Comparison of ENCODE assay signal across 27 mouse cellular contexts in the genomic region with DNA sequence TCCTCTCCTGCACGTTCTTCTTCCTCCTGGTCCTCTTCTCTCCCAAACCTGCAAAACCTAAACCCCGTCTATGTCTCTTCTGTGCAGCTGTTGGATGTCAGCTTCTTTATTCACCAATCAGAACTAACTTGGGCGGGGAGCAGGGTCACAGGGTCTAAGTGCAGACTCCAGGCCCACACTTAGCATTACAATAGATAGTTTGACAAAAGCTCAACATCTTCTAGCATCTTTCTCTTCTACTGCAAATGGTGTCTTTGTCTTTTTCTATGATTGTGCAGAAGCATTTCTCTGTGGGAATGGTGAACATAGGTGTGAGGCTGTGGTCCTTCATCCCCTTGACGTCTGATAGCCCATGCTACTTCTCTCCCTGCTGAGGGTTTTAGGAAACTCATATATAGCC.
"Had no signal": no experiment of that assay in that cellular context is flagged by ENCODE, and none has a peak within 500 bp of the region (broad histone marks: within the 10 kb centered on the region; RNA-seq: fewer than 3 reads in every experiment).

No protein-coding gene starts in this region.

- H3K9me3 ChIP-seq: heart, embryonic 10.5 days; heart, embryonic 12.5 days; hindbrain, embryonic 12.5 days; intestine, embryonic 15.5 days; kidney, embryonic 15.5 days; limb, embryonic 13.5 days; limb, embryonic 15.5 days; liver, embryonic 12.5 days had no signal

- DNase-seq: gastrocnemius, adult 2 months; gastrocnemius, postnatal 10 days; gastrocnemius, postnatal 25 days; heart, adult 18-20 months; heart, postnatal 10 days; heart, postnatal 4 days; kidney, adult 2 months; kidney, adult 9 months; kidney, postnatal 14 days; kidney, postnatal 36 days; layer of hippocampus, adult 9-11 months; layer of hippocampus, postnatal 36 days; left cerebral cortex, postnatal 4 days had no signal

- H3K27me3 ChIP-seq: heart, embryonic 12.5 days; hindbrain, embryonic 12.5 days; intestine, embryonic 15.5 days; kidney, embryonic 15.5 days; limb, embryonic 13.5 days; limb, embryonic 15.5 days; liver, embryonic 12.5 days had no signal

- H3K9ac ChIP-seq: heart, embryonic 12.5 days; hindbrain, embryonic 12.5 days; hindbrain, embryonic 14.5 days; intestine, embryonic 15.5 days; kidney, embryonic 15.5 days; limb, embryonic 13.5 days; limb, embryonic 15.5 days; liver, embryonic 12.5 days; liver, embryonic 14.5 days had no signal

- ATAC-seq: hindbrain, embryonic 16.5 days; inflammation-experienced regulatory T-cells, adult 6 months; intestine, embryonic 15.5 days; intestine, postnatal 0 days; liver, embryonic 12.5 days had no signal

- H3K27ac ChIP-seq: gastrocnemius, adult 2 months; heart, embryonic 10.5 days; hindbrain, embryonic 12.5 days; hindbrain, embryonic 14.5 days; intestine, embryonic 15.5 days; kidney, embryonic 15.5 days; kidney, postnatal 0 days; limb, embryonic 13.5 days; limb, embryonic 15.5 days; liver, embryonic 12.5 days; liver, embryonic 14.5 days had no signal

- H3K4me1 ChIP-seq: heart, embryonic 10.5 days; heart, embryonic 12.5 days; intestine, embryonic 15.5 days; kidney, embryonic 15.5 days; limb, embryonic 13.5 days; limb, embryonic 15.5 days; liver, embryonic 12.5 days had no signal

- H3K4me3 ChIP-seq: gastrocnemius, adult 2 months; heart, embryonic 10.5 days; heart, embryonic 12.5 days; hindbrain, embryonic 12.5 days; intestine, embryonic 15.5 days; kidney, embryonic 15.5 days; limb, embryonic 13.5 days; limb, embryonic 15.5 days; liver, embryonic 12.5 days had no signal
